Mouse (Mus musculus) stomach, postnatal 0 days (tissue): ENCODE data around the gene Atp6v0e2. TPM values are rescaled to one million over a fixed set of nuclear protein-coding genes. Genes with fewer than 3 reads are reported as not detected.

ENCODE experiments used
- ATAC-seq: fragments of 200-750 bp; cut with Nextera tagmentation; 2 replicates; pipeline ENCODE4 v1.8.0; 2017; ENCODE audit not compliant: low FRiP score, low TSS enrichment
- DNase-seq: peaks from one replicate; pipeline ENCODE4 v3.0.0-alpha.2; 2016; ENCODE audit warnings: low spot score
- H3K27ac ChIP-seq: fragments of 300-500 bp; sonication (generic); replicated peaks from 2 replicates; pipeline ENCODE4 v1.5.1; 2014; ENCODE audit warnings: mild to moderate bottlenecking, control low read depth
- H3K27me3 ChIP-seq: fragments of 300-500 bp; sonication (generic); 2 replicates; pipeline ENCODE4 v1.6.1; 2014; ENCODE audit warnings: low read length; ENCODE audit not compliant: control insufficient read depth, insufficient read depth
- H3K36me3 ChIP-seq: fragments of 300-500 bp; sonication (generic); 2 replicates; pipeline ENCODE4 v1.6.1; 2014; ENCODE audit warnings: low read length, mixed read lengths; ENCODE audit not compliant: control insufficient read depth, insufficient read depth
- H3K4me1 ChIP-seq: fragments of 300-500 bp; sonication (generic); replicated peaks from 2 replicates; pipeline ENCODE4 v1.6.1; 2014; ENCODE audit warnings: antibody characterized with exemption; ENCODE audit not compliant: control insufficient read depth, insufficient read depth
- H3K4me2 ChIP-seq: fragments of 300-500 bp; sonication (generic); replicated peaks from 2 replicates; pipeline ENCODE4 v1.6.1; 2014; ENCODE audit warnings: low read depth, mild to moderate bottlenecking, control low read depth, moderate library complexity
- H3K4me3 ChIP-seq: fragments of 300-500 bp; sonication (generic); 2 replicates; pipeline ENCODE4 v1.5.1; 2014; ENCODE audit warnings: low read depth, low read length, control low read depth
- H3K9ac ChIP-seq: fragments of 300-500 bp; sonication (generic); 2 replicates; pipeline ENCODE4 v1.6.1; 2014; ENCODE audit warnings: mild to moderate bottlenecking, low read length, control low read depth, mixed read lengths
- H3K9me3 ChIP-seq: fragments of 300-500 bp; sonication (generic); 2 replicates; pipeline ENCODE4 v1.6.1; 2016; ENCODE audit warnings: low read length; ENCODE audit not compliant: control insufficient read depth
- CTCF ChIP-seq: IDR thresholded peaks from 2 replicates; pipeline ENCODE4 v1.5.1; 2016; ENCODE audit warnings: antibody characterized with exemption, low read depth, mild to moderate bottlenecking, moderate library complexity
- EP300 ChIP-seq: optimal IDR thresholded peaks from 2 replicates; pipeline ENCODE3; 2016; ENCODE audit warnings: antibody characterized with exemption
- WGBS: fragments of 180-500 bp; shearing (Covaris S2); extraction: QIAGEN DNeasy Blood & Tissue Kit; methylation state at CpG from one replicate; pipeline ENCODE4 v1.1.7; 2014; 5-methylcytosine and 5-hydroxymethylcytosine counted together
- polyA plus RNA-seq: library from polyadenylated mRNA; unstranded; fragments of >200 nt; fragmentation: Nextera tagmentation; extraction: Ambion mirVana; gene quantifications from 2 replicates; pipeline ENCODE4 v1.2.1, GENCODE M21; 2015

Atp6v0e2 gene
- polyA plus RNA-seq, 1 experiment from 2014 or later = 22.1 TPM

DNA sequence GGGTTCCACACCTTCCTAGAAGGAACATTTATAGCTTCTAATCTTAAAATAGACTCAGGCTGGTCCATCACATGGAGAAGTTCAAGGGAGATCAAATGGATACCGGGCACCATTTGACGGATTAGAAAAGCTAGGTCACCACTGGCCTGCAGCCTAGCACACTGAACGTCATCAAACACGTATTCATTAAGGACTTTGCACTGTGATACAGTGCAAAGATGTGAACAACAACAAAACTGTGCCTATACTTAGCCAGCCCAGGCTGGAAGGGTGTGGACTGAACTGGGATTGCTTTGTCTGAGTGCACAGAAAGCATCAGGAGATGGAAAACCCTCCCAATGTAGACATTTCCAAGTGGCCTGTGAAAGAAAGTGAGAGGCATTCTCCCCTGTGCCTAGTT, 16.4 kb downstream of the Atp6v0e2 start:
- H3K9ac ChIP-seq = peak overlapping the region; percentile 69; the same call in 1 of the 2 replicates
- DNase-seq (peak; percentile 30), ATAC-seq (peak; percentile 77)
- H3K27me3 ChIP-seq = no peaks in the 10 kb centered on the region
- H3K27ac ChIP-seq = peak overlapping the region; percentile 91
- H3K9me3 ChIP-seq = no peaks in the 10 kb centered on the region
- H3K36me3 ChIP-seq = no peaks in the 10 kb centered on the region
- H3K4me2 ChIP-seq = peak overlapping the region; percentile 57; the same call in 1 of the 2 replicates
- peak overlapping the region; percentile 45; the same call in 1 of the 2 replicates for H3K4me3 ChIP-seq
- no peaks in the 10 kb centered on the region for H3K4me1 ChIP-seq
- no peak for TF ChIP-seq EP300
- no peak for TF ChIP-seq CTCF
- 72% methylated on average over 4 of the region's 4 CpGs for WGBS

- under 1% methylated on average over 39 of the region's 39 CpGs for WGBS
- no peaks in the 10 kb centered on the region for H3K9me3 ChIP-seq
- no peak for TF ChIP-seq CTCF
- TF ChIP-seq EP300 = no peak
- peak within 1 kb of the TSS; percentile 45 for H3K4me3 ChIP-seq
- peak within 1 kb of the TSS; percentile 91 for H3K27ac ChIP-seq
- no peaks in the 10 kb centered on the region for H3K27me3 ChIP-seq
- peak within 1 kb of the TSS; percentile 69 for H3K9ac ChIP-seq
- no peaks in the 10 kb centered on the region for H3K36me3 ChIP-seq
- peak within 1 kb of the TSS; percentile 57 for H3K4me2 ChIP-seq
- peak; percentile 93 for ATAC-seq
- no peaks in the 10 kb centered on the region for H3K4me1 ChIP-seq
- peak; percentile 98 for DNase-seq
These were observed 17.1 kb downstream of the Atp6v0e2 start, which contains the start of gene Lrrc61 for GRCm38 (mm10) chr6:48554280-48555103. Gene Lrrc61 (plus strand): TSS chr6:48554796.

DNA sequence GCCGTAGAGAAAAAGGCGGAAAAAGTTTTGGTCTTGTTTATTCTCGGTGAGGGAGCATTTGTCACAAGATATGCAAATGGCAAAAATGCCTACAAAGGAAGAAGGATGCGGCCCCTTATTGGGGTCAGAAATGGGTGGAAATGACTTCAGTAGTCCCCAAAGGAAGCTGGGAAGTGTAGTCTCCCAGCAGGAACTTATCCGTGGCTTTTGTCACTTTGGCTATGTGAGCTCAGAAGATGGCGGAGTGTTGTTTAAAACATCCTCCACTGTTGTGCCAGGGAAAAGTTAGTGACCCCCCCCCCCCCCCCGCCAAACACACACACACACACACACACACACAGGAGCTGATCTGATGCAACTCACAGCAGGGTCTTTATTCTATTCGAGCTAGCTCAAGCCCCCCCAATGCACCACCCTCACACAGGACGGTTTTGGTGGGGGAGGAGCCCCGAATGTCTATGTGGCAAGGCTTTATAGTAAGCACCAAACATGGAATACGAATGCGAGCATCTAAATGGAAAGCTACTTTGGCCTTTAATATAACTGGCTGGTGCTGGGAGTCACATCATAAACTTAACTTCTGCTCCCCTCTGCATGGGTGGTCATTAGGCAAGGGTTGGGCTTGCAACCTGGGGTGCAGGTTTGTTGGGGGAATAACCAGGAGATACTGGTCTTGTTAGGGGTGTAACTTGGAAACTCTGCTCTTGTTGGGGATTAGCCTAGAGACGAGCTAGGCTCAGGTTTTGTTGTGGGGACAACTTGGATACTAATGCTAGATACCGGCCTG, 17.9 kb downstream of the Atp6v0e2 start:
- Histone ChIP-seq H3K4me1 (no peaks in the 10 kb centered on the region), H3K36me3 (no peaks in the 10 kb centered on the region), H3K9ac (peak overlapping the region; percentile 69), H3K4me2 (peak overlapping the region; percentile 57), H3K27ac (peak overlapping the region; percentile 91), H3K9me3 (no peaks in the 10 kb centered on the region), H3K27me3 (no peaks in the 10 kb centered on the region), H3K4me3 (peak overlapping the region; percentile 45)
- DNase-seq = peak; percentile 57
- peak; percentile 82 for ATAC-seq
- TF ChIP-seq EP300 = no peak
- no peak for TF ChIP-seq CTCF
- WGBS = 21% methylated on average over 13 of the region's 14 CpGs

DNA sequence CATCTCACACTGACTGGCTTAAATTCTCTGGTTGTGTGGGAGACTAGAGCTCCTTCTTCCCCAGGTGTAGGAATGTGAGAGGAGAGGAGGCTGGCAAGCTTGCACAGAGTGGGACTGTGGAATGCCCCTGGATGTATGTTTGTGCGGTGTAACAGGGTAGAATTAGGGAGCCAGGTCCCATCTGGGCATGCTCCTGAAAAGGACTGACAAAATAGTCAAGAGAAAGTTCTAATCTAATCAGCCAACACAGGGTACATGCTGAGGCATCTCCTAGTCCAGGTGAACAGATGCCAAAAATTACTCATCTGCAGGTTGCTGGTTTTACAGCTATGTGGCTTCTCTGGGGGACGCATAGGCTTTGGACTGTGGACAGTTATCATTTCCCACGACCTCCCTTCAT, 18.5 kb downstream of the Atp6v0e2 start:
- Histone ChIP-seq H3K4me1 (no peaks in the 10 kb centered on the region), H3K4me3 (no peak overlapping the region), H3K4me2 (no peak overlapping the region), H3K27ac (peak overlapping the region; percentile 91), H3K9me3 (no peaks in the 10 kb centered on the region), H3K36me3 (no peaks in the 10 kb centered on the region), H3K9ac (no peak overlapping the region), H3K27me3 (no peaks in the 10 kb centered on the region)
- ATAC-seq (no peak), DNase-seq (no peak)
- WGBS = 78% methylated on average over 3 of the region's 3 CpGs
- TF ChIP-seq EP300 = no peak
- no peak for TF ChIP-seq CTCF

GRCm38 (mm10) chr6:48565693-48566310, 28.4 kb downstream of the Atp6v0e2 start:
- H3K9ac ChIP-seq = no peak overlapping the region
- no peak overlapping the region for H3K4me2 ChIP-seq
- H3K27me3 ChIP-seq = no peaks in the 10 kb centered on the region
- DNase-seq (no peak), ATAC-seq (peak; percentile 17; the same call in 1 of the 2 replicates)
- WGBS = 66% methylated on average over 4 of the region's 4 CpGs
- 0 out of 2 replicates have a peak, but pooled peaks cover 3% of the 10 kb centered on the region for H3K4me1 ChIP-seq
- no peak overlapping the region for H3K27ac ChIP-seq
- no peak overlapping the region for H3K4me3 ChIP-seq
- peaks cover 2% of the 10 kb centered on the region; the same call in 1 of the 2 replicates for H3K36me3 ChIP-seq
- TF ChIP-seq EP300 = no peak
- TF ChIP-seq CTCF = no peak
- no peaks in the 10 kb centered on the region for H3K9me3 ChIP-seq
